Mouse (Mus musculus): ENCODE results near the gene Ahdc1. TPM values are rescaled to one million over a fixed set of nuclear protein-coding genes. Genes with fewer than 3 reads are reported as not detected.

Ahdc1 gene
- polyA plus RNA-seq, 2 experiments: 0.53 to 1.3 TPM

DNA sequence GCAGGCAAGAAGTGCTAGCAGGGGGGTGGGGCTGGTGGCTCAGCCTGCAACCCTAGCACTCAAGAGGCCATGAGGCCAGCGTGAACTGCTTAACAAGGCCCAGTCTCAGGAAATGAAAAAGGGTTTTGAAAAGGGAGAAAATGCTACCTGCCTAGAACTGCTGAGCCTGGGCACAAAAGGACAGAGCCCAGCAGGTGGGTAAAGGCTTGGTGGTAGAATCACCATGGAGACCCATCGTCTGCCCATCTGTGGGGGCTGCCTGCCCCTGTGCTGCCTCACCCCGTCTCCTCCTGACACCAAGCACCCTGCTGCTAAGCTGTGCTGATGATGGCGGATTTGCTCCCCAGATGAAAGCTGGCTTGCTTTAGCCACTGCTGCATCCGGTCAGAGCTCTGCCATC, 46.6 kb upstream of the Ahdc1 start:
- Histone ChIP-seq H3K9ac (replicated peaks) (no peak overlapping the region), H3K4me1 (replicated peaks; ENCODE audit: control insufficient read depth in 2 of 2, insufficient read depth in 2 of 2, low read length in 1 of 2) (peaks cover 0 to 13% of the 10 kb centered on the region in 2 experiments; a peak in 2 of 4 replicates), H3K36me3 (replicated peaks; ENCODE audit: control insufficient read depth, insufficient read depth, low read depth) (no peaks in the 10 kb centered on the region), H3K9me3 (ENCODE audit: control insufficient read depth, low read length) (no peaks in the 10 kb centered on the region), H3K4me2 (ENCODE audit: low read depth) (no peak overlapping the region), H3K27ac (no peak overlapping the region), H3K27me3 (ENCODE audit: control insufficient read depth, insufficient read depth, low read length) (no peaks in the 10 kb centered on the region), H3K4me3 (ENCODE audit: insufficient read depth in 1 of 2, low read depth in 2 of 2, low read length in 2 of 2) (no peak overlapping the region)
- WGBS (ENCODE audit: insufficient replicate concordance): 49% methylated on average over 5 of the region's 5 CpGs
- ATAC-seq (ENCODE audit: insufficient read depth) (no peak), DNase-seq (ENCODE audit: low read depth in 3 of 3, low spot score in 3 of 3) (no peak)
- no peak for TF ChIP-seq CTCF (IDR thresholded peaks at IDR 0.05; ENCODE audit: low read depth)
- no peak for TF ChIP-seq EP300 (IDR thresholded peaks at IDR 0.05; ENCODE audit: low read depth)

DNA sequence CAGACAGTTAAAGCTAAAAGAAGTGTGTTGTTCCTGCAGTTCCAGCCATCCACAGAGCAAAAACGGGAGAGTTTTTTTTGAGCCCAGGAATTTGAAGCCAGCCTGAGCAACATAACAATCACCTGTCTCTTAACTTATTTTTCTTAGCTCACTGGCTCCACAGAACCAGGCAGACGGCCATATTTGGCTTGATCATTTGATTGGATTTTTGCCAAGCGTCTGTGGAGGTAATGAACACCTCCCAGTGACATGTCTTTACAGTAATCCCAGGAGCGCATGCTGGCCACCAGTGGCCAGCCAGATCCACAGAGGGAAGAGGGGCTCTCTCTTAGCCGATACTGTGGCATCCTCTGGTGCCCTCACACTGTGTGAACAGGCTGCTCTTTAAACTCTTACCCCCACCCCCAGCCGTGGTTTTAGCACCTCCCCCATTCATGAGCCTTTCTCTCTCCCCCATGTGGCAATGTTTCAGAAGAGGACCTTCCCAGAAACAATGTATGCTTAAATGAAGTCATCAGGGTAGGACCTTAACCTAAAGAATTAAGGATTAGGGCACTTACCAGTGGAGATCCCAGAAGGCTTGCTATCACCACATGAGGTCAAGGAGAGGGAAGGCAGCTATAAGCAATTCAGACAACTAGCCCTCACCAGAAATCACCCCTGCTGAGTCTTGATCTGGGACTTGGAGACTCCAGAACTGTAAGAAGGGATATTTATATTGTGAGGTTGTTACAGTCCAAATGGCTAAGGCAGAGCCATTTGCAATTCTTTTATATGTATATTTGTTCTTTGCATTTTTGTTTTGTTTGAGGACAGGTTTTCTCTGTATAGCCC, 42.7 kb upstream of the Ahdc1 start:
- H3K27me3 ChIP-seq (ENCODE audit: control insufficient read depth, insufficient read depth, low read length): peaks cover 2% of the 10 kb centered on the region; the same call in 1 of the 2 replicates
- H3K4me3 ChIP-seq (ENCODE audit: insufficient read depth in 1 of 2, low read depth in 2 of 2, low read length in 2 of 2): no peak overlapping the region
- H3K4me2 ChIP-seq (ENCODE audit: low read depth): no peak overlapping the region
- DNase-seq (ENCODE audit: low read depth in 3 of 3, low spot score in 3 of 3) (no peak), ATAC-seq (ENCODE audit: insufficient read depth) (no peak)
- H3K4me1 ChIP-seq (replicated peaks; ENCODE audit: control insufficient read depth in 2 of 2, insufficient read depth in 2 of 2, low read length in 1 of 2): no peaks in the 10 kb centered on the region
- H3K36me3 ChIP-seq (replicated peaks; ENCODE audit: control insufficient read depth, insufficient read depth, low read depth): no peaks in the 10 kb centered on the region
- WGBS (ENCODE audit: insufficient replicate concordance): 45% methylated on average over 6 of the region's 6 CpGs
- H3K9me3 ChIP-seq (ENCODE audit: control insufficient read depth, low read length): no peaks in the 10 kb centered on the region
- no peak overlapping the region for H3K27ac ChIP-seq
- no peak overlapping the region for H3K9ac ChIP-seq (replicated peaks)
- no peak for TF ChIP-seq CTCF (IDR thresholded peaks at IDR 0.05; ENCODE audit: low read depth)
- TF ChIP-seq EP300 (IDR thresholded peaks at IDR 0.05; ENCODE audit: low read depth): no peak

DNA sequence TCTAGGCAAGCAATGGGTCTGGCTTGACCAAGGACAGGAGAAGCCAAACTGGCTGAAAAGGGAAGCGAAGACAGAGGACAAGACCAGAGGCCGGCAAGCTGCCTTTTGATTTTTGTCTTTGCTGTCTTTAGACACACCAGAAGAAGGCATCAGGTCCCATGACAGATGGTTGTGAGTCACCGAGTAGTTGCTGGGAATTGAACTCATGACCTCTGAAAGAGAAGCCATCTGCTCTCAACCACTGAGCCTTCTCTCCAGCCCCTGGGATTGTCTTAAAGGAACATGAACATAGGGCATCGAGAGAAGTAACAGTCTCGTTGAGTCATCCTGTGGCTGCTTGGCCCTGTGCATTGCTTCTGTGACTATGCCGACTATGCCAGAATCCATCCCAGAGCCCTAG, 39.5 kb upstream of the Ahdc1 start:
- WGBS (ENCODE audit: insufficient replicate concordance): 54% methylated on average over 6 of the region's 6 CpGs
- no peak overlapping the region for H3K27ac ChIP-seq
- TF ChIP-seq CTCF (IDR thresholded peaks at IDR 0.05; ENCODE audit: low read depth): no peak
- no peak for TF ChIP-seq EP300 (IDR thresholded peaks at IDR 0.05; ENCODE audit: low read depth)

DNA sequence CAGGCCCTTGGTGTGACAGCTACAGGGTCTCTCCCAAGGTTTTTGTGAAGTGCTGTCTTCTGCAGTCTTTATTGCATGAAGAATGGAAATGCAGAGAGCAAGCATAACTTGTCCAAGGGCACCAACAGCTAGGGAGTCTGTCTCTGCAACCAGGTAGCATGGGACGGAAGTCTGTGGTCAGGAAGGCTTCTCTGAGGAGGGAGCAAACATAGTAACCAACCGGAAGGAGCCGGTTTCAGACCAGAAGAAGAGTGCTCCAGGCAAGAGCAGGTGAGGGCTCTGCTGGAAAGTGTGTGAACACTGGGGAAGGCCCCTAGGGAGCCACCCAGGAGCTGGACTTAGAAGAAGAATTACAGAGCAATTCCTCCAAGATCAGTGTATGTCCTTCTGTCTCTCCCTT, 39.0 kb upstream of the Ahdc1 start:
- no peak for TF ChIP-seq EP300 (IDR thresholded peaks at IDR 0.05; ENCODE audit: low read depth)
- TF ChIP-seq CTCF (IDR thresholded peaks at IDR 0.05; ENCODE audit: low read depth): no peak
- no peaks in the 10 kb centered on the region for H3K36me3 ChIP-seq (replicated peaks; ENCODE audit: control insufficient read depth, insufficient read depth, low read depth)
- H3K27me3 ChIP-seq (ENCODE audit: control insufficient read depth, insufficient read depth, low read length): peaks cover 36% of the 10 kb centered on the region
- ATAC-seq (ENCODE audit: insufficient read depth) (no peak), DNase-seq (ENCODE audit: low read depth in 3 of 3, low spot score in 3 of 3) (no peak)
- no peak overlapping the region for H3K27ac ChIP-seq
- no peak overlapping the region for H3K9ac ChIP-seq (replicated peaks)
- peaks cover 0 to 9% of the 10 kb centered on the region in 2 experiments; a peak in 2 of 4 replicates for H3K4me1 ChIP-seq (replicated peaks; ENCODE audit: control insufficient read depth in 2 of 2, insufficient read depth in 2 of 2, low read length in 1 of 2)
- no peak overlapping the region for H3K4me3 ChIP-seq (ENCODE audit: insufficient read depth in 1 of 2, low read depth in 2 of 2, low read length in 2 of 2)
- no peaks in the 10 kb centered on the region for H3K9me3 ChIP-seq (ENCODE audit: control insufficient read depth, low read length)
- H3K4me2 ChIP-seq (ENCODE audit: low read depth): no peak overlapping the region
- WGBS (ENCODE audit: insufficient replicate concordance): 25% methylated on average over 3 of the region's 3 CpGs

More for the DNA sequence above, 39.5 kb upstream of the Ahdc1 start:
- Histone ChIP-seq H3K9ac (replicated peaks) (no peak overlapping the region), H3K36me3 (replicated peaks; ENCODE audit: control insufficient read depth, insufficient read depth, low read depth) (no peaks in the 10 kb centered on the region), H3K4me2 (ENCODE audit: low read depth) (no peak overlapping the region), H3K9me3 (ENCODE audit: control insufficient read depth, low read length) (no peaks in the 10 kb centered on the region), H3K27me3 (ENCODE audit: control insufficient read depth, insufficient read depth, low read length) (peaks cover 31% of the 10 kb centered on the region), H3K4me3 (ENCODE audit: insufficient read depth in 1 of 2, low read depth in 2 of 2, low read length in 2 of 2) (no peak overlapping the region), H3K4me1 (replicated peaks; ENCODE audit: control insufficient read depth in 2 of 2, insufficient read depth in 2 of 2, low read length in 1 of 2) (peaks cover 0 to 7% of the 10 kb centered on the region in 2 experiments; a peak in 2 of 4 replicates)
- ATAC-seq (ENCODE audit: insufficient read depth) (no peak), DNase-seq (ENCODE audit: low read depth in 3 of 3, low spot score in 3 of 3) (no peak)

DNA sequence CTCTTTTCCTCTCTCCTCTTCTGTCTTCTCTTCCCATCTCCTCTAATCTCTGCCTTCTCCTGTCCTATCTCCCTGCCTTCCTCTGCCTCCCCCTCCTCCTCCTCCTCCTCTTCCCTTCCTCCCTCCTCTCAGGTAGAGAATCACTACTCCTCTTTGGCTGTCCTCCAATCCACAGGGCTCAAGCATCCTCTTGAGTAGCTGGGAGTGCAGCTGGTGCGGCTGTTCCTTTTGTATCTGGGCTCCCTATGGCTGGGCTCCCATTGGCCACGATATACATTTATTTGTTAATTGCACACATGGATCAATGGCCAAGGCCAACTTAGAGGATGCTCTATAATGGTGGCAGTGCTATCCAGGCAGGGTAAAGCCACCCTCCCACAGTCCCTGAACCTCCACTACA, 38.5 kb upstream of the Ahdc1 start:
- ATAC-seq (ENCODE audit: insufficient read depth) (no peak), DNase-seq (ENCODE audit: low read depth in 3 of 3, low spot score in 3 of 3) (no peak)
- H3K27ac ChIP-seq: no peak overlapping the region
- peaks cover 37% of the 10 kb centered on the region for H3K27me3 ChIP-seq (ENCODE audit: control insufficient read depth, insufficient read depth, low read length)
- 55% methylated on average over 2 of the region's 2 CpGs for WGBS (ENCODE audit: insufficient replicate concordance)
- H3K36me3 ChIP-seq (replicated peaks; ENCODE audit: control insufficient read depth, insufficient read depth, low read depth): no peaks in the 10 kb centered on the region
- H3K9me3 ChIP-seq (ENCODE audit: control insufficient read depth, low read length): no peaks in the 10 kb centered on the region
- H3K4me2 ChIP-seq (ENCODE audit: low read depth): no peak overlapping the region
- no peak overlapping the region for H3K9ac ChIP-seq (replicated peaks)
- no peak overlapping the region for H3K4me3 ChIP-seq (ENCODE audit: insufficient read depth in 1 of 2, low read depth in 2 of 2, low read length in 2 of 2)
- TF ChIP-seq EP300 (IDR thresholded peaks at IDR 0.05; ENCODE audit: low read depth) (no peak), CTCF (IDR thresholded peaks at IDR 0.05; ENCODE audit: low read depth) (no peak)
- H3K4me1 ChIP-seq (replicated peaks; ENCODE audit: control insufficient read depth in 2 of 2, insufficient read depth in 2 of 2, low read length in 1 of 2): peaks cover 0 to 11% of the 10 kb centered on the region in 2 experiments; a peak in 2 of 4 replicates

Data from liver, embryonic 14.5 days (tissue).